ENCODE assay signal across 1 mouse cellular context in the genomic region with DNA sequence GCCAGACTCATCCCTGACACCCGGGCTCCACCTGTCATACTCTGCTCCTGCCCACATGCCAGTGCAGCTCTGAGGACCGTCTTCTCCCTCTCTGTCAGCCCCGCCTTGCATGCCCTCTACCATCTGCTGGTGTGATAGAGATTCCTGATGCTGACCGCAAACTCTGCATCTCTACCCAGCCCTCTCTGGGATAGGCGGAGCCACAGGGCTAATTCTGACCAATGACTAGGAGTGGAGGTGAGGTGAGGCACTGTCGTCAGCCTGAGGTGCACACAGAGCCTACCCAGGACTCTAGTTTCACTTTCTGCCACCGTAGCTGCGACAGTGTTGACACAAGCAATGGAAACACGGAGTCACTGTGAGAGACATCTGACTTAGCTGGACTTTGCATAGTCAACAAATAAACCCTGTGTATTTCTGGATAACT.
TF ChIP-seq lines count a peak whose summit lies in the region.

No protein-coding gene starts in this region.

TF ChIP-seq in CH12.LX, 34 proteins besides CTCF, POLR2A, EP300 and RAD21:
- TF ChIP-seq TCF12 (IDR thresholded peaks at IDR 0.05; ENCODE audit: low read depth, low read length), result peak; percentile 72
- TF ChIP-seq USF1 (IDR thresholded peaks at IDR 0.05; ENCODE audit: low read depth, low read length), result no peak
- TF ChIP-seq MAZ (IDR thresholded peaks at IDR 0.05; ENCODE audit: low read depth, low read length), result 0 out of 2 replicates have a peak, but pooled peaks have one; percentile 66
- TF ChIP-seq ZMIZ1 (IDR thresholded peaks at IDR 0.05; ENCODE audit: low read depth, low read length), result peak; percentile 23; the same call in 1 of the 2 replicates
- TF ChIP-seq E2F4 (IDR thresholded peaks at IDR 0.05; ENCODE audit: insufficient replicate concordance, low read depth, low read length), result 0 out of 2 replicates have a peak, but pooled peaks have one; percentile 66
- no peak for TF ChIP-seq UBTF (IDR thresholded peaks at IDR 0.05; ENCODE audit: low read depth, low read length)
- peak; percentile 95 for TF ChIP-seq SIN3A (IDR thresholded peaks at IDR 0.05; ENCODE audit: low read length)
- no peak for TF ChIP-seq ZC3H11A (IDR thresholded peaks at IDR 0.05; ENCODE audit: low read depth, low read length)
- peak; percentile 92 for TF ChIP-seq JUN (IDR thresholded peaks at IDR 0.05; ENCODE audit: insufficient read depth, low read depth, low read length)
- TF ChIP-seq POLR2AphosphoS2 (IDR thresholded peaks at IDR 0.05; ENCODE audit: low read depth, low read length), result peak; percentile 79
- peak; percentile 91 for TF ChIP-seq IRF4 (IDR thresholded peaks at IDR 0.05; ENCODE audit: low read depth, low read length)
- no peak for TF ChIP-seq GABPA (IDR thresholded peaks at IDR 0.05; ENCODE audit: insufficient replicate concordance, low read depth, low read length)
- TF ChIP-seq USF2 (conservative IDR thresholded peaks at IDR 0.05; ENCODE audit: low read depth, low read length), result no peak
- peak; percentile 71 for TF ChIP-seq BHLHE40 (IDR thresholded peaks at IDR 0.05; ENCODE audit: low read depth, low read length)
- TF ChIP-seq KAT2A (IDR thresholded peaks at IDR 0.05; ENCODE audit: insufficient replicate concordance, low read length), result no peak
- peak; percentile 90; the same call in 1 of the 2 replicates for TF ChIP-seq RCOR1 (conservative IDR thresholded peaks at IDR 0.05; ENCODE audit: low read depth, low read length)
- TF ChIP-seq MAX (IDR thresholded peaks at IDR 0.05; ENCODE audit: low read length), result peak; percentile 84
- TF ChIP-seq NELFE (IDR thresholded peaks at IDR 0.05; ENCODE audit: low read depth, low read length), result peak; percentile 62; the same call in 1 of the 2 replicates
- TF ChIP-seq CHD2 (IDR thresholded peaks at IDR 0.05; ENCODE audit: low read length), result peak; percentile 70
- TF ChIP-seq MYC (IDR thresholded peaks at IDR 0.05; ENCODE audit: low read depth, low read length), result peak; percentile 66; the same call in 1 of the 2 replicates
- TF ChIP-seq NRF1 (IDR thresholded peaks at IDR 0.05; ENCODE audit: low read depth, low read length), result no peak
- peak; percentile 51; the same call in 1 of the 2 replicates for TF ChIP-seq MXI1 (IDR thresholded peaks at IDR 0.05; ENCODE audit: low read depth, low read length)
- peak; percentile 99 for TF ChIP-seq ETS1 (conservative IDR thresholded peaks at IDR 0.05; ENCODE audit: low read depth, low read length)
- peak; percentile 89 for TF ChIP-seq MEF2A (IDR thresholded peaks at IDR 0.05; ENCODE audit: borderline replicate concordance, low read depth, low read length)
- TF ChIP-seq SMC3 (IDR thresholded peaks at IDR 0.05; ENCODE audit: low read depth, low read length), result 0 out of 2 replicates have a peak, but pooled peaks have one; percentile 4
- peak; percentile 55 for TF ChIP-seq ELF1 (IDR thresholded peaks at IDR 0.05; ENCODE audit: low read depth, low read length)
- TF ChIP-seq JUND (conservative IDR thresholded peaks at IDR 0.05; ENCODE audit: low read depth, low read length), result peak; percentile 95
- peak; percentile 69 for TF ChIP-seq TBP (conservative IDR thresholded peaks at IDR 0.05; ENCODE audit: low read depth, low read length)
- TF ChIP-seq HCFC1 (IDR thresholded peaks at IDR 0.05; ENCODE audit: low read depth, low read length), result peak; percentile 62
- TF ChIP-seq MAFK (IDR thresholded peaks at IDR 0.05; ENCODE audit: insufficient replicate concordance, low read length), result peak; percentile 89
TF ChIP-seq in CH12.LX: peak in this region for 23.
